Mouse (Mus musculus) kidney, adult 2 months (tissue): ENCODE results near the gene March1.

ENCODE experiments used
- CTCF ChIP-seq: fragments of 200-500 bp; conservative IDR thresholded peaks from 2 replicates; pipeline ENCODE4 v1.5.1; 2011; ENCODE audit warnings: low read depth, mild to moderate bottlenecking, control low read depth, low read length, moderate library complexity, mixed read lengths; ENCODE audit not compliant: insufficient read depth, insufficient read length
- POLR2A ChIP-seq: fragments of 200-500 bp; IDR thresholded peaks from one replicate; pipeline ENCODE4 v1.6.1; 2011; ENCODE audit warnings: low read depth, low read length, control low read depth

GRCm38 (mm10) chr8:66476880-66477279, 859.2 kb downstream of the March1 start:
- TF ChIP-seq CTCF: no peak
- TF ChIP-seq POLR2A: no peak
